Mouse (Mus musculus) forebrain, embryonic 14.5 days (tissue): Measurements from ENCODE around the gene Mitf. TPM values are rescaled to one million over a fixed set of nuclear protein-coding genes. Genes with fewer than 3 reads are reported as not detected.

Source experiments
- ATAC-seq: fragments of 200-750 bp; cut with Nextera tagmentation; 2 replicates; pipeline ENCODE4 v1.8.0; 2017; ENCODE audit warnings: mild to moderate bottlenecking, moderate library complexity
- DNase-seq: peaks from one replicate; pipeline ENCODE4 v3.0.0-alpha.2; 2015; ENCODE audit warnings: low spot score
- H3K27ac ChIP-seq: fragments of 300-500 bp; sonication (generic); 2 replicates; pipeline ENCODE4 v1.5.1; 2014; ENCODE audit warnings: low read depth, mild to moderate bottlenecking, control low read depth, low read length, moderate library complexity
- H3K27me3 ChIP-seq: fragments of 300-500 bp; sonication (generic); replicated peaks from 2 replicates; pipeline ENCODE4 v1.6.1; 2014; ENCODE audit warnings: low read length, control low read depth, mixed read lengths; ENCODE audit not compliant: control insufficient read depth, insufficient read depth
- H3K36me3 ChIP-seq: fragments of 300-500 bp; sonication (generic); 2 replicates; pipeline ENCODE4 v1.6.1; 2014; ENCODE audit warnings: low read length, control low read depth; ENCODE audit not compliant: control insufficient read depth, insufficient read depth
- H3K4me1 ChIP-seq: fragments of 300-500 bp; sonication (generic); 2 replicates; pipeline ENCODE4 v1.6.1; 2014; ENCODE audit warnings: antibody characterized with exemption, low read length, control low read depth; ENCODE audit not compliant: control insufficient read depth, insufficient read depth
- H3K4me2 ChIP-seq: fragments of 300-500 bp; sonication (generic); 2 replicates; pipeline ENCODE4 v1.6.1; 2014; ENCODE audit warnings: mild to moderate bottlenecking, control low read depth, low read length
- H3K4me3 ChIP-seq: fragments of 300-500 bp; sonication (generic); 2 replicates; pipeline ENCODE4 v1.5.1; 2014; ENCODE audit warnings: low read depth, low read length, control low read depth
- H3K9ac ChIP-seq: fragments of 300-500 bp; sonication (generic); 2 replicates; pipeline ENCODE4 v1.6.1; 2014; ENCODE audit warnings: mild to moderate bottlenecking, low read length, control low read depth, moderate library complexity
- H3K9me3 ChIP-seq: fragments of 300-500 bp; sonication (generic); replicated peaks from 2 replicates; pipeline ENCODE4 v1.6.1; 2016; ENCODE audit warnings: low read length, control low read depth, mixed read lengths; ENCODE audit not compliant: control insufficient read depth
- WGBS: fragments of 180-500 bp; shearing (Covaris S2); extraction: QIAGEN DNeasy Blood & Tissue Kit; methylation state at CpG from one replicate; pipeline ENCODE4 v1.1.7; 2014; 5-methylcytosine and 5-hydroxymethylcytosine counted together
- polyA plus RNA-seq: library from polyadenylated mRNA; unstranded; fragments of >200 nt; fragmentation: Nextera tagmentation; extraction: Ambion mirVana; gene quantifications from 2 replicates; pipeline ENCODE4 v1.2.1, GENCODE M21; 2014

Mitf gene
- polyA plus RNA-seq, 1 experiment from 2014 or later, result 1.3 TPM

DNA sequence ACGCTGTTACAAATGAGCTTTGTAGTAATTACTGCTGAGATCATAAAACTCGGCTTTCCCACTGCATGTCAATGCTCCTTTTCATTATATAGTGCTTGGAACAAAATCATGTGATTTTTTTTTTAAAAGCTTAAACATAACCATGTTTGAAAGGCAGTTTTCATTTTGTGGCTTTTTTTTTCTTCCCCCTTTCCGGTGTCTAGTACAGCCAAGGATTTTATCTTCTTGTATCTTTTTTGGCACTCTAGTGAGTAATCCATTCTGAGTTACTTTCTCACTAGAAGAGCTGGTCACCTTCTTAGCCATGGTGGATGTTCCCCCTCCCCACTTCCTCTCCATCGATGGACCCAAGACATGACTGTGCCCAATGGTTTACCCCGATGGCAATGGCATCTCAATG, 91.2 kb downstream of the Mitf start:
- no peak overlapping the region for H3K27ac ChIP-seq
- H3K9me3 ChIP-seq, result no peaks in the 10 kb centered on the region
- no peaks in the 10 kb centered on the region for H3K4me1 ChIP-seq
- no peak for ATAC-seq
- no peak overlapping the region for H3K9ac ChIP-seq
- no peak overlapping the region for H3K4me2 ChIP-seq
- no peak for DNase-seq
- H3K4me3 ChIP-seq, result no peak overlapping the region
- WGBS, result 87% methylated on average over 5 of the region's 5 CpGs
- no peaks in the 10 kb centered on the region for H3K36me3 ChIP-seq
- no peaks in the 10 kb centered on the region for H3K27me3 ChIP-seq

DNA sequence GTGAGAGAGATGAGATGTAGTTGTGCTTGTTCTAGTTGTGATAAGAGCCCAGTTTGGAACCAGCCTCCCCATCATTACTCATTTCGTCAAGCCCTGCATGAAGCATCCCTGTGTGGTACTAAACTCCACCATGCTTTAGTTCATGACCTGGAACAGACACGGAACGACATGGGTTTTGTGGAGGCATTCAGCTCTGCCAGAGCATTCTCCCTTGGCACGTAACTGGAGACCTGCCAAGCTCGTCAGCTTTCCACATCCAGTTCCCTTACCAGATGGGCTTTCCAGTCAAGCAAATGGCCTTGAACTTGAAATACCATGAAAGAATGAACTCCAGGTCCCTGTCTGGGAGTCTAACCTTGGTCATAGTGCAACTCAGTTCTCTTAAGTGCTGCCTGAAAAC, 94.7 kb downstream of the Mitf start:
- peak; percentile 26 for DNase-seq
- ATAC-seq, result no peak
- Histone ChIP-seq H3K27ac (no peak overlapping the region), H3K9ac (no peak overlapping the region), H3K4me3 (no peak overlapping the region), H3K4me1 (no peaks in the 10 kb centered on the region), H3K27me3 (no peaks in the 10 kb centered on the region), H3K4me2 (no peak overlapping the region), H3K36me3 (no peaks in the 10 kb centered on the region), H3K9me3 (no peaks in the 10 kb centered on the region)
- 53% methylated on average over 5 of the region's 5 CpGs for WGBS

DNA sequence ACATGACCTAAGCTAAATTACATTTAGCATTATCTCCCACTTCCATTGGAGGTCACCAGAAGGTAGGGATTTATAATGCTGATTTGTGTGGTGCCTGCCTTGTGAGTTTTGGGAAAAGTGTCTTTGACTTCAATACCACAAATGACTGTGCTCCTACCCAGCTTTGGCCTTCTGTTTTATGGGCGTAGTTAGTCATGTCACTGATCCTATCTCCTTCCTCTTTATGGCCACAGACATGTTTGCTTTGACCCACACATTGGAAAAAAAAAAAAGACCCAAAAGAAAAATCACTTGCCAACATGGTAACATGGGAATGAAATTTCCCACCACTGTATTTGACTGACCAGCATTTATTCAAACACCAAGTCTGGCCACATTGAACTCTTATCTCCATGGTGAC, 95.4 kb downstream of the Mitf start:
- Histone ChIP-seq H3K4me2 (no peak overlapping the region), H3K4me3 (no peak overlapping the region), H3K9ac (no peak overlapping the region), H3K27ac (no peak overlapping the region), H3K4me1 (no peaks in the 10 kb centered on the region), H3K36me3 (no peaks in the 10 kb centered on the region), H3K27me3 (no peaks in the 10 kb centered on the region), H3K9me3 (no peaks in the 10 kb centered on the region)
- ATAC-seq (no peak), DNase-seq (no peak)
- WGBS, result 95% methylated on average over 1 of the region's 1 CpGs

DNA sequence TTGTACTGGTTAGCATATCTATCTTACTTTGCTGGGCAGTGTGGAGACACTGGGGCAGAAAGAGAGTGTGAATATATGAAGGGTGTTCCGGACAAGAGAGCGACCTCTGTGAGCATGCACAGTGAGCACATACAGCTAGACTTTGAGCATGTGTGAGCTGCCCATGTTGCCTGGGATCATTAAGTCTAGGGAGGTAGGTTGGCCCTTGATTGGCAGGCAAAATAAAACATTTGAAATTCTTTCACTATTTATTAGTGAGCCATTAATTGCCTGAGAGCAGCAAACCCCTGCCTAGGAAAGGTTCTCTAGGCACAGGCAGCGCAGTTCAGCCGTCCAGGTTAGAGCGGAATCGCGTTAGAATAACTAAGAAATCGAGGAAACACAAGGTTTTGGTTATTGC, 107.9 kb downstream of the Mitf start:
- WGBS, result 88% methylated on average over 8 of the region's 8 CpGs
- DNase-seq (no peak), ATAC-seq (no peak)
- H3K4me3 ChIP-seq, result no peak overlapping the region
- H3K36me3 ChIP-seq, result no peaks in the 10 kb centered on the region
- H3K9me3 ChIP-seq, result no peaks in the 10 kb centered on the region
- H3K4me1 ChIP-seq, result no peaks in the 10 kb centered on the region
- no peak overlapping the region for H3K9ac ChIP-seq
- no peak overlapping the region for H3K27ac ChIP-seq
- no peak overlapping the region for H3K4me2 ChIP-seq
- no peaks in the 10 kb centered on the region for H3K27me3 ChIP-seq

DNA sequence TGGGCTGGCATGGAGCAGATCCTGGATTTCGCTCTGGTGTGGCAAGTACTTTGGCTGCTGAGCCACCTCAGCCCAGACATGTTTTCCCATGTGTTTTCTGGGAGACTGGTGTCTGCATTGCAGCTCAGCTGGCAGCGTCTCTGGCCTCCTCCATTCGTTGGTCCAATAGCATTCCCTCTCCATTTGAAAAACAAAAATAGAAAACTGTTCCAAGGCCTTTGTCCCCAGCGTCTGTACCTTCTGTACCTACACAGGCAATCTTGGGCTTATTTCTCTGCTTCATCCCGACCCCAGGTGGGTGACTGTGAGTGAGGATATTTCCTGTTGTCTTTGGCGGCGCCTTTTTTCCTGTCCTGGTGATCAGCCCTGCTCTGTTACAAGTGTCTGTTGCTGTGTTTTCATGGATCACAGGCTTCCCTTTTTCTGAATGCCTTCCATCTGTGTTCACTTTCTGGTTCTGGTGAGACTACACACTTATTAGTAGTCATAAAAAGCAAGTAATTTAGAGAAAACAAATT, 109.6 kb downstream of the Mitf start:
- Histone ChIP-seq H3K27me3 (no peaks in the 10 kb centered on the region), H3K4me1 (no peaks in the 10 kb centered on the region), H3K9me3 (no peaks in the 10 kb centered on the region), H3K4me3 (no peak overlapping the region), H3K27ac (no peak overlapping the region), H3K36me3 (no peaks in the 10 kb centered on the region), H3K4me2 (no peak overlapping the region), H3K9ac (no peak overlapping the region)
- DNase-seq (no peak), ATAC-seq (no peak)
- 84% methylated on average over 7 of the region's 7 CpGs for WGBS

DNA sequence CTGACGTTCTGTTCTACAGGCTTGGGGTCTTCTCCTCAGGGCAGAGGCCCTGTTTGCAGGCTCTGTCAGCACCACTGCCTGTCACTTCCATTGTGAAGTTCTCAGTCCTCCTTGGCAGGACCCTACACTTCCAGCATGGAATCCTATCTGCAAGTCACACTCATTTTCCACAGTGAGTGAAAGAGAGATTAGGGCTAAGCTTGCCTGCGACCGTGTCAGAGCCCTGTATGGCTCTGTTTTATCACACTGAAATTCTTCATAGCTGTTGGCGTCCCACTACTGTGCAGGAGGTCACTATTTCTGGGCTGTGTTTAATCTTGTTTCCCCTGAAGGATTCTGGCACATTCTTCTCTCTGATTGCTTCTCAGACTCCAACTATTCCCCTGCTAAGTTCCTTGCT, 111.2 kb downstream of the Mitf start:
- no peaks in the 10 kb centered on the region for H3K9me3 ChIP-seq
- no peaks in the 10 kb centered on the region for H3K27me3 ChIP-seq
- H3K36me3 ChIP-seq, result no peaks in the 10 kb centered on the region
- H3K9ac ChIP-seq, result no peak overlapping the region
- no peaks in the 10 kb centered on the region for H3K4me1 ChIP-seq
- H3K27ac ChIP-seq, result no peak overlapping the region
- no peak for DNase-seq
- WGBS, result 81% methylated on average over 4 of the region's 4 CpGs
- no peak overlapping the region for H3K4me3 ChIP-seq
- no peak overlapping the region for H3K4me2 ChIP-seq
- no peak for ATAC-seq

DNA sequence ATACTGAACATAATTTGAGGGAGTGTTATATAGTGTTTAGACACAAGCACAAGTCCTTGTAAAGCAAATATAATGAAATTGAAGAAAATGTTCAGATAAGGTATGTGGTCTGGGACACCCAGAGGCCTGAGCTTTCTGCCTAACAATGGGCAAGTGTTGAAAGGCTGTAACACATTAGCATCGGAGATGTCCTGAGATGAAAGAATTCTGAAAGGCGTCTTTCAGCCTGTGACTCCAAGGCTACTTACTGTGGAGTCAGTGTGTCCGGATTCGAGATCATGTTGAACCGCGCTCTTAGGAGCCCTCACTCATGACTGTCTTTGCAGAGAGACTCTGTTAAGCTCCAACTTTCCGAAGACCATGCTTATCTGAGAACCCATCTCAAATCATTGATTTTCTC, 111.6 kb downstream of the Mitf start:
- H3K9me3 ChIP-seq, result no peaks in the 10 kb centered on the region
- WGBS, result 70% methylated on average over 7 of the region's 7 CpGs
- no peak overlapping the region for H3K9ac ChIP-seq
- no peaks in the 10 kb centered on the region for H3K27me3 ChIP-seq
- H3K27ac ChIP-seq, result no peak overlapping the region
- H3K4me1 ChIP-seq, result no peaks in the 10 kb centered on the region
- H3K36me3 ChIP-seq, result no peaks in the 10 kb centered on the region
- ATAC-seq (no peak), DNase-seq (no peak)
- H3K4me2 ChIP-seq, result no peak overlapping the region
- no peak overlapping the region for H3K4me3 ChIP-seq

DNA sequence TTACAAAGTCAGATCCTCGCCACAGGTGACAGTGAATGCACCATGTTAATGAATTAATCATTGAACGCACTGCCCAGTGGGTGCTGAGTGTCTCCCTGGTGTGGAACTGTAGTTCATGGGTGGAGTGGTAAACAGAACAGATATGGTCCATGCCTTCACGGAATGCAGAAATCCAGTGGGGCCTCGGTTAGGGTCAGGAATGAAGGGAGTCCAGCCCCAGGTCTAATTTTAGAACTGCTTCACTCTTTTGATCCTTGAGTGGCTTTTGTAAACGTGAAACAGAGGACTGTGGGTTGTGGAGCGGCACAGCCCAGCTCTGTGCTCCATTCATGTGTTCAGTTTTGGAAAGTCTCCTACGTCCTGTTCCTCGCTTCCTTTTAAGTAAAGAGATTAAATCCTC, 112.4 kb downstream of the Mitf start:
- Histone ChIP-seq H3K27me3 (no peaks in the 10 kb centered on the region), H3K27ac (no peak overlapping the region), H3K4me1 (no peaks in the 10 kb centered on the region), H3K4me3 (no peak overlapping the region), H3K9ac (no peak overlapping the region), H3K9me3 (no peaks in the 10 kb centered on the region), H3K36me3 (no peaks in the 10 kb centered on the region), H3K4me2 (no peak overlapping the region)
- 52% methylated on average over 8 of the region's 8 CpGs for WGBS
- DNase-seq (no peak), ATAC-seq (no peak)

DNA sequence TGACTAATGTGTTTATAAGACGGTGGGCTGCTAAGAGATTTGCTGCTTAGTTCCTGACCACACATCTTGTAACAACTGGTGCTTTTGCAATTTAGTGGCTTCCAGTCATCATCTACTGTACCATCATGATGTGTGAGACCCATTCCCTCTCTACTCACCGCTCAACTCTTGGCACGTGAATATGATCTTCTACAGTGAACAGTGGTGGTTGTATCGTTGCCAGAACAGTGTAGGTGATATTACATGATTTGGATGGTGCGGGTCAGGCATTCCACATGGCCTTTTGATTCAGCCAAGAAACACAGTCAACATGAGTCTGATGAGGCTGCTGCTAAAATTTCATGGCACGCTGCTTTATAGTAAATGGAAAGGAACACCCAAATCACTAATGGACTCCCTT, 114.7 kb downstream of the Mitf start:
- WGBS, result 92% methylated on average over 6 of the region's 6 CpGs
- no peak overlapping the region for H3K4me2 ChIP-seq
- H3K36me3 ChIP-seq, result no peaks in the 10 kb centered on the region
- no peaks in the 10 kb centered on the region for H3K4me1 ChIP-seq
- no peak for ATAC-seq
- no peaks in the 10 kb centered on the region for H3K27me3 ChIP-seq
- H3K27ac ChIP-seq, result no peak overlapping the region
- H3K9me3 ChIP-seq, result no peaks in the 10 kb centered on the region
- H3K4me3 ChIP-seq, result no peak overlapping the region
- H3K9ac ChIP-seq, result no peak overlapping the region
- DNase-seq, result no peak
